Mouse (Mus musculus) kidney, postnatal 4 days (tissue): Measurements from ENCODE around the gene Smarcd1.

Source experiments
- DNase-seq, 2 experiments: peaks; one replicate each; pipeline ENCODE4 v3.0.0; 2021; ENCODE audit warnings: mixed read lengths in 2 of 2

Smarcd1 gene

DNA sequence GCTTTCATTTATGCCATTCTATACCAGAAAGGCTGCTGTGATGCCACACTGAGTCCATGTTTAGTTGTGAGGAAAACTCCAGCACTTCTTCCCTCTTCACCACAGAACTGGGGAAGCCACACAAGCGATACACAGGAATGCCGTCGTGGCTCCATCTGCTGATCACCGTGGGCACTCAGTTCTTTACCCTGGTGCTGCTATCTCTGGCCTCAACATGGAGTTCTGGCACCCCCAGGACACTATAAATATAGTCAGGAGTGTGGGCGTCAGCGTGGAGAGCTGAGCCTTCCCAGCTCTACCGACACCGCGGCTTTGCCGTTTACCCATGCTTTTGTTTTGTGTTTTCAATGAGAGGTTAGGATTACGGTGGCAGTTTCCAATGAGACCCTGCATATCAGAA lies 34.7 kb downstream of the Smarcd1 start:
- no peak for DNase-seq

DNA sequence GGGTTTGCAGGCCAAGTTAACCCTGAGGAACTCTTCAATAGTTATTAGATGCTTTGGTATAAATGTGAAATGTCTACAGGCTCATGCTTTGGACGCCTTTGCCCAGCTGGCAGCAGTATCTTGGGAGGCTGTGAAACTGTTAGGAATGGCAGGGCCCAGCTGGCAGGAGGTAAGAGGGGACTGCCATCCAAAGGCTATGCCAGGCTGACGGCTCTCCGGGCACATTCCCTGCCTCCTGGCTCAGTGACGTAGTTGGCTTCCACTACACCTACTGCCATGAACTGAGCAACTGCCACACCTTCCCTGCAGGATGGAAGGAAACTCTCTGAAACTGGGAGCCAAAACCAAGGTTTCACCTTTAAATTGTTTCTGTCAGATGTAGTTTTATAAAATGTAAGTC lies 38.3 kb downstream of the Smarcd1 start:
- no peak for DNase-seq

DNA sequence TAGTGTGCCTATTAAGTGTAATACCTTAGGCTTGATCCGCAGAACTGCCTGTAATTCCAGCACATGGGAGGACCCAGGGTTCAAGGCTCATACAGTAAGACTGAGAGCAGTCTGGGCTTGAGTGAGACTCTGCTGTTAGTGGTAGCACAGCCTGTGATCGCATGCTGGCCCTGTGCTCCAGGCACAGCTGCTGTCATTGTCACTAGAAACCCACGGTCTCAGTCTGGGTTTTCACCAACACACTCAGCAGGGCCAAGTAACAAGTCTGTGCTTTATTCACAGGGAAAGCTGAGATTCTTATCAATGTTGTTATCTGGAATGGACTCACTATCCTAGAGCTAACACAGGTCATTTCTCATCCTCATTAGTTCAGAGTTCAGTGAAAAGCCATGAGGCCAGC lies 52.3 kb downstream of the Smarcd1 start:
- DNase-seq, result no peak
